Mouse (Mus musculus) intestine, embryonic 14.5 days (tissue): ENCODE data around the gene Ttc39b. TPM values are rescaled to one million over a fixed set of nuclear protein-coding genes. Genes with fewer than 3 reads are reported as not detected.

Source experiments
- ATAC-seq: fragments of 200-750 bp; cut with Nextera tagmentation; replicated peaks from 2 replicates; pipeline ENCODE4 v1.8.0; 2017; ENCODE audit warnings: low read depth, moderate number of reproducible peaks, moderate TSS enrichment, moderate library complexity; ENCODE audit not compliant: low FRiP score, low TSS enrichment
- DNase-seq: peaks from one replicate; pipeline ENCODE4 v3.0.0-alpha.2; 2018; ENCODE audit warnings: low spot score
- H3K27ac ChIP-seq: fragments of 300-500 bp; sonication (generic); 2 replicates; pipeline ENCODE4 v1.5.1; 2014; ENCODE audit warnings: low read depth, mild to moderate bottlenecking, control low read depth
- H3K27me3 ChIP-seq: fragments of 300-500 bp; sonication (generic); replicated peaks from 2 replicates; pipeline ENCODE4 v1.6.1; 2014; ENCODE audit warnings: low read length, control low read depth; ENCODE audit not compliant: control insufficient read depth, insufficient read depth
- H3K36me3 ChIP-seq: fragments of 300-500 bp; sonication (generic); 2 replicates; pipeline ENCODE4 v1.6.1; 2014; ENCODE audit warnings: low read length, control low read depth; ENCODE audit not compliant: control insufficient read depth, insufficient read depth
- H3K4me1 ChIP-seq: fragments of 300-500 bp; sonication (generic); replicated peaks from 2 replicates; pipeline ENCODE4 v1.6.1; 2014; ENCODE audit warnings: low read length, control low read depth, mixed read lengths; ENCODE audit not compliant: control insufficient read depth, insufficient read depth
- H3K4me2 ChIP-seq: fragments of 300-500 bp; sonication (generic); 2 replicates; pipeline ENCODE4 v1.6.1; 2014; ENCODE audit warnings: low read length
- H3K4me3 ChIP-seq: fragments of 300-500 bp; sonication (generic); 2 replicates; pipeline ENCODE4 v1.5.1; 2014; ENCODE audit warnings: low read depth, low read length, control low read depth, mixed read lengths
- H3K9ac ChIP-seq: fragments of 300-500 bp; sonication (generic); 2 replicates; pipeline ENCODE4 v1.6.1; 2014; ENCODE audit warnings: mild to moderate bottlenecking, low read length
- H3K9me3 ChIP-seq: fragments of 300-500 bp; sonication (generic); 2 replicates; pipeline ENCODE4 v1.6.1; 2016; ENCODE audit warnings: low read length, control low read depth; ENCODE audit not compliant: control insufficient read depth
- whole genome bisulfite sequencing: fragments of 180-500 bp; shearing (Covaris S2); extraction: QIAGEN DNeasy Blood & Tissue Kit; methylation state at CpG from one replicate; pipeline ENCODE4 v1.1.7; 2014; 5-methylcytosine and 5-hydroxymethylcytosine counted together
- polyA plus RNA-seq: library from polyadenylated mRNA; unstranded; fragments of >200 nt; fragmentation: Nextera tagmentation; extraction: Ambion mirVana; gene quantifications from 2 replicates; pipeline ENCODE4 v1.2.1, GENCODE M21; 2014

The Ttc39b gene
- polyA plus RNA-seq, 1 experiment from 2014 or later = 3.2 TPM

DNA sequence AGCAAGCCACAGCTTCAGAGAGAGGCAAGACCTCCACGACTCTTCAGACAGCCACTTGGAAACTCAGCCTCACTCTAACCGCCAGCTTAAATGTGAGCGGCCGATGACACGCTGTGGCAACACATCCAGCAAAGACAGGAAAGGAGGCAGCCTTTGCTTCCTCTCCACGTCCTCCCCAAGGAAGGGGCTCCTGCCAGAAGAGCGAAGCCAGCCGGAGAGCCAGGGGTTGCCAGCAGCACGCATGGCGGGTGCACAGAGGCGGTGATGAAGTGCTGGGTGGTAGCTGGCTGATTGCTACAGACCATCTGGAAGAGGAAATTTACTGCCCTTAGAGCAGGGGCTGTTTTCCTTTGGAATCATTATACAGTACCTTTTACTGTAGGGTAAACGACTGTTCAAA lies 112.3 kb downstream of the Ttc39b start:
- Histone ChIP-seq H3K9me3 (no peaks in the 10 kb centered on the region), H3K9ac (no peak overlapping the region), H3K4me3 (no peak overlapping the region), H3K4me1 (peaks cover 8% of the 10 kb centered on the region), H3K27me3 (no peaks in the 10 kb centered on the region), H3K27ac (no peak overlapping the region), H3K4me2 (no peak overlapping the region), H3K36me3 (no peaks in the 10 kb centered on the region)
- DNase-seq (no peak), ATAC-seq (no peak)
- WGBS = 45% methylated on average over 12 of the region's 12 CpGs

DNA sequence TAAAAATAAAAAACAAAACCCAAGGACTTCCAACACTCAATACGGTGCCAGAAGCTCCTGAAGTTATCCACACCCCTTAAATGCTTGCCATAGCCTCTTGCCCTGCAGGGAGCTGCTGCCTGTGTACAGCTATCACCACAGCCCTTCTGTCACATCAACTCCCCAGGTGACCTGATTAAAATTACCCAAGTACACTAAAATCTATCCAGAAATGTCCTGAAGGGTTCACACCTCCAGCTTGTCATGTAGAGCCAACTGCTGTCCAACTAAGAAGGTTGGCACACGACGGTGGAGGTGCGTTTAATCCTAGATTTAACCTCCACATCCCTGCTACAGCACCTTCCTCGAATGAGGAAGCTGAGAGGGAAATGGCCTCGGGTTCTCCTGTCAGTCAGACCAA lies 113.6 kb downstream of the Ttc39b start:
- Histone ChIP-seq H3K27ac (no peak overlapping the region), H3K4me1 (peaks cover 8% of the 10 kb centered on the region), H3K9me3 (no peaks in the 10 kb centered on the region), H3K9ac (no peak overlapping the region), H3K27me3 (no peaks in the 10 kb centered on the region), H3K36me3 (no peaks in the 10 kb centered on the region), H3K4me2 (no peak overlapping the region), H3K4me3 (no peak overlapping the region)
- DNase-seq (no peak), ATAC-seq (no peak)
- WGBS = 90% methylated on average over 6 of the region's 6 CpGs

DNA sequence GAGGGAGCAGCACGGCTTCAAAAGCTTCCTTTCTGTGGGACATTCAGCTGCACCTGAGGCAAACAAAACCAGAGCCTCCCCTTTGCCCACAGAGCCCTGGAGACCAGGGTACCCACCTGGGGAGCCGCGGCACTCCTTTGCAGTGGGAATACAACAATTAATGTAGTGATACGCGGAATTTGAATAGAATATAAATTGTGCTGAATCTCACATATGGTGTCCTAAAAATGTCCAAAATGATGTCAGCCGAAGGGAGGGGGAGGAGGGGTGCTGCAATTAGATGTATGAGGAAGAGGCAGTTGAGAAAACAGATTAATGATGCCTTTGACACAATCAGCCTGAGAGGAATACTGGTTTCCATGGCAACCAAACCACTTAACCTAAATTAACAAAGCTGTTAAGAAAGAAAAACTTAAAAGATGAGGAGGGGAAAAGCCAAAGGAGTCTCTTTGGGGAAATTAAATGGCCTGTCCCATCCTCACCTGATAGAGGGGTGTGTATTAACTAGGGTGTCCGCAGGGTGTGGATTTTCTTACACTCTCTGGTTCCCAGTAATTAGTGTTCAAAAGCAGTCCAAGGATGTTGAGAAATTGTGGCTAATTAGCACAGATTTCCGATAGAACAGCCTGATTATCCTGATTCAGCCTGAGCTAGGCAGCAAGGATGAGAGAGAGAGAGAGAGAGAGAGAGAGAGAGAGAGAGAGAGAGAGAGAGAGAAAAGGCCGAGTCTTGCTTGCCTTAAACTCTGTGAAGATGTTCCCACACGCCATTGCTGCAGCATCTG lies 117.1 kb downstream of the Ttc39b start:
- WGBS = 72% methylated on average over 10 of the region's 10 CpGs
- Histone ChIP-seq H3K9me3 (no peaks in the 10 kb centered on the region), H3K4me1 (no peaks in the 10 kb centered on the region), H3K27me3 (no peaks in the 10 kb centered on the region), H3K9ac (no peak overlapping the region), H3K4me2 (no peak overlapping the region), H3K4me3 (no peak overlapping the region), H3K36me3 (no peaks in the 10 kb centered on the region), H3K27ac (no peak overlapping the region)
- DNase-seq = no peak
- ATAC-seq = no peak

DNA sequence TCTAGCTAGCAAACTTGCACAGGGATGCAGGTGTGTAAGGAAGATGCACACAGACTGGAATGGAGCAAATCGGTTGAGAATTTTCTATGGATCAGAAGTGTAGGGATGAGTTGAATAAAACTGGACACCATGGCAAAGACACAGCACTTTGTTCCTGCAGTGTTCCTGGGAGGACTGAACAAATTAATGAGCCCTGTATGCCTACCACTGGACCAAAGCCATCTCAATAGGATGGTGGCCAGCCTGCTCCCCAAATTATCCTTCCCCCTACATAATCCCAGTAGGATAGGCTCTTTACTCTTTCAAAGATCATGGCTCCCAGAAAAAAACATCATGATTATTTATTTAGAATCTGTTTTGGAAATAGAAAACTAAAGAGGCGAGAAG lies 117.6 kb downstream of the Ttc39b start:
- no peaks in the 10 kb centered on the region for H3K36me3 ChIP-seq
- 88% methylated on average over 2 of the region's 2 CpGs for WGBS
- no peak for ATAC-seq

DNA sequence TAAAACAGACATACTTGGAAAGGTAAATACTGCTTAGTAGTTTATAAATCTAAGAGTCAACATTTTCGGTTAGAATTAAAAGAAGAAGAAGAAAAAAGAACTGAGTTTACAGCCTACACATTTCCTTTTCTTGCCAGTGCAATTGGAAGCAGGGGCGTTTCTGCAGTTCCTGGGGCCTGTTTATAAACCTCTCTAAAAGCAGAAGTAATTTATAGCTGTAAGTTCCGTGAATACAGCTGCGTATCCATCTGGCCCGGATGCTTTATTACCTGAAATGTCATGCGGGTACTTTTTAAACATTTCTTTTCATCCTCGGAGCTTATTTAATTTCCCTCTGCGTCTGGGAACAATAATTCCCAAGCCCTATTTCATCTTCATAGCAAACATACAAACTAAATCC lies 124.7 kb downstream of the Ttc39b start:
- ATAC-seq = no peak
- Histone ChIP-seq H3K4me3 (no peak overlapping the region), H3K4me2 (no peak overlapping the region), H3K9me3 (no peaks in the 10 kb centered on the region), H3K9ac (no peak overlapping the region), H3K27ac (no peak overlapping the region), H3K4me1 (peaks cover 18% of the 10 kb centered on the region), H3K36me3 (no peaks in the 10 kb centered on the region), H3K27me3 (no peaks in the 10 kb centered on the region)
- no peak for DNase-seq
- 14% methylated on average over 8 of the region's 8 CpGs for WGBS

More for the DNA sequence above, 117.6 kb downstream of the Ttc39b start:
- H3K4me3 ChIP-seq = no peak overlapping the region
- H3K27me3 ChIP-seq = no peaks in the 10 kb centered on the region
- DNase-seq = no peak
- no peak overlapping the region for H3K27ac ChIP-seq
- no peak overlapping the region for H3K4me2 ChIP-seq
- H3K4me1 ChIP-seq = no peaks in the 10 kb centered on the region
- no peaks in the 10 kb centered on the region for H3K9me3 ChIP-seq
- H3K9ac ChIP-seq = no peak overlapping the region

DNA sequence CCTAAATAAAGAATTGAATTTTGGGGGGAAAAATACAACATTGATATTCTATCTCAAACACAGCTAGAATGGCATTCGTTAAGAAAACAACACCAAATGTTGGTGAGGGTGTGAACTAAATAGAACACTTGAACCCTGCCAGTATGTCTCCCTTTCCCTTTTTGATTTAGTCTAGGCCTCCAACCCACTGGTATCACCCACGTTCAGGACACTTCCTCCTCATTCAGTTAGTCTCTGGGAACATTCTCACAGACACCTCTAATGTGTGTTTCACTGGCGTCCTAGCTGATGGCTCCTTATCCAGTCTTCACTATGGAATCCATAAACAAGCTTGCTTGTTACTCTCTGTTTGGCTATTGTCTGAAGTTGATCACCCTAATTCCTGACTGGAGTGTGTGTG lies 125.9 kb downstream of the Ttc39b start:
- no peak overlapping the region for H3K4me2 ChIP-seq
- WGBS = 74% methylated on average over 3 of the region's 3 CpGs

DNA sequence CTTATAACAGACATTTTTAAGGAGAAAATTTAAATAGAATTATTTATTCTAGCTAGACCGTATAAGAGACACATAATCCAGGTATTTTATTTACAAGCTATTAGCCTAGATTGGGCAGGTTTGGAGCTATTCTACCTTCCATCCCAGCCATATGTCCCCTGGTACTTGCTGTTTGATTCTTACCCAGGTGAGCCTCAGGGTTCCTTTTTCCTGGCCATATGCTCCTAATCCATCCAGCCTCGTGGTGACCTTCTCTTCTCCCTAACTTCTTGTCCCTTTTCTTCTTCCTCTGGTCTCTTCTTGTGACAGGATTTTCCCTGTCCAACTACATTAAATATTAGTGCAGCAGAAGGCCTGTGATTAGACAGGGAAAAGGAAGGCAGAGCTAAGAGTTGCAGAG lies 134.3 kb downstream of the Ttc39b start:
- 78% methylated on average over 2 of the region's 2 CpGs for whole genome bisulfite sequencing
- Histone ChIP-seq H3K9me3 (no peaks in the 10 kb centered on the region), H3K36me3 (no peaks in the 10 kb centered on the region), H3K9ac (no peak overlapping the region), H3K4me2 (no peak overlapping the region), H3K4me3 (no peak overlapping the region), H3K27ac (no peak overlapping the region), H3K27me3 (no peaks in the 10 kb centered on the region), H3K4me1 (no peaks in the 10 kb centered on the region)
- DNase-seq (no peak), ATAC-seq (no peak)

More for the DNA sequence above, 125.9 kb downstream of the Ttc39b start:
- no peak overlapping the region for H3K27ac ChIP-seq
- no peaks in the 10 kb centered on the region for H3K36me3 ChIP-seq
- ATAC-seq (no peak), DNase-seq (no peak)
- peaks cover 18% of the 10 kb centered on the region for H3K4me1 ChIP-seq
- no peak overlapping the region for H3K4me3 ChIP-seq
- H3K9me3 ChIP-seq = no peaks in the 10 kb centered on the region
- H3K27me3 ChIP-seq = no peaks in the 10 kb centered on the region
- no peak overlapping the region for H3K9ac ChIP-seq

DNA sequence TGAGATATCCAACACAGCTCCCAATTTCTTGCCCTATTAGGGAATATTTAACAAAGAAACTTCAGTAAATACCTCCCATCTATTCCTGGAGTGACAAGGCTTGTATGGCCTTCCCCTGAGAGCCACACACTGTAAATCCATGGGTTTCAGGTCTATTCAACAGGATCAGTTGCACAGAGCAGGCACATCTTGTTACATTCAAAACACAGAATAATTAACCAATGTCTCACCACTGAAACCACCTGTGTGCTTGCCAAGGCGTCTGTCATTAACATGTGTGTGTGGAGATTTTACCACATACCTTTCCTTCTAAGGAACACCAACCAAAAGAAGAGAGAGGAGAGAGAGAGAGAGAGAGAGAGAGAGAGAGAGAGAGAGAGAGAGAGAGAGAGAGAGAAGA lies 136.7 kb downstream of the Ttc39b start:
- Histone ChIP-seq H3K36me3 (no peaks in the 10 kb centered on the region), H3K27me3 (no peaks in the 10 kb centered on the region), H3K4me2 (no peak overlapping the region), H3K4me3 (no peak overlapping the region), H3K9ac (no peak overlapping the region), H3K27ac (no peak overlapping the region), H3K9me3 (no peaks in the 10 kb centered on the region), H3K4me1 (peaks cover 3% of the 10 kb centered on the region; the same call in 1 of the 2 replicates)
- ATAC-seq (no peak), DNase-seq (no peak)
- 88% methylated on average over 1 of the region's 1 CpGs for WGBS

DNA sequence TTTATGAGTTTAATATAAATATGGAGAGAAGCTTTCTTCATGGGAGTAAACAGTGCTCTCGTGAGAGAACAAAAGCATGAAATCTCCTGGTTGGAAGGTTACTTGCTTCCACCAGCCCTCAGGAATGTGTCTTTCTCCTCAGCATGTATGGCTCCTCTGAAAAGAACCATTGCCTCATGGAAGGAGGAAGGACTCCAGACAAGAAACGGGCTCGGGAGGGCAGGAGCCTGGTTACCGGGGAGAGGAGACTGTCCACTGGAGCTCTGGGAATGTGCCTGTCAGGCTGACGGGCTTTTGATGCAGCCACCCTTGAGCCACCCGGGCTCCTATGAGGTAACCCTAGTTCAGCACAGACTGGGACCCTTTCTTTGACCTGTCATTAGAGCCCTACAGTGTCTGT lies 137.6 kb downstream of the Ttc39b start:
- WGBS = 22% methylated on average over 6 of the region's 6 CpGs
- ATAC-seq (no peak), DNase-seq (no peak)
- Histone ChIP-seq H3K36me3 (no peaks in the 10 kb centered on the region), H3K4me1 (peaks cover 4% of the 10 kb centered on the region; the same call in 1 of the 2 replicates), H3K27me3 (no peaks in the 10 kb centered on the region), H3K9ac (no peak overlapping the region), H3K9me3 (no peaks in the 10 kb centered on the region), H3K27ac (no peak overlapping the region), H3K4me2 (no peak overlapping the region), H3K4me3 (no peak overlapping the region)
